Mouse (Mus musculus): Measurements from ENCODE around the gene Cpa1.

- no peak for TF ChIP-seq CTCF (IDR thresholded peaks at IDR 0.05)
- TF ChIP-seq POLR2A (IDR thresholded peaks at IDR 0.05; ENCODE audit: insufficient read depth, low read depth, low read length): no peak
- TF ChIP-seq EP300 (IDR thresholded peaks at IDR 0.05; ENCODE audit: insufficient read depth, low read depth, low read length): no peak
Observed at GRCm38 (mm10) chr6:30694209-30694608, 55.2 kb downstream of the Cpa1 start.
